Mouse (Mus musculus) CH12.LX (cell line): ENCODE results near the gene Rbbp5.

ENCODE experiments used
- CTCF ChIP-seq, 2 experiments: IDR thresholded peaks in 1 of 2; conservative IDR thresholded peaks in 1 of 2; 2 replicates each; pipeline ENCODE4 v1.5.1; 2011 to 2012; ENCODE audit warnings: low read depth in 2 of 2, low read length in 2 of 2, improper control_type of control experiment in 1 of 2, inconsistent platforms in 1 of 2, mild to moderate bottlenecking in 1 of 2, moderate library complexity in 1 of 2
- NELFE ChIP-seq: IDR thresholded peaks from 2 replicates; pipeline ENCODE4 v1.6.1; 2011; ENCODE audit warnings: low read depth, low read length, improper control_type of control experiment
- PAX5 ChIP-seq: IDR thresholded peaks from 2 replicates; pipeline ENCODE4 v1.6.1; 2012; ENCODE audit warnings: low read length, inconsistent platforms, mixed read lengths
- POLR2A ChIP-seq: IDR thresholded peaks from 2 replicates; pipeline ENCODE4 v1.6.1; 2011; ENCODE audit warnings: low read depth, mild to moderate bottlenecking, improper control_type of control experiment, low read length
- RAD21 ChIP-seq: IDR thresholded peaks from 2 replicates; pipeline ENCODE4 v1.6.1; 2011; ENCODE audit warnings: low read depth, mild to moderate bottlenecking, low read length, improper control_type of control experiment, moderate library complexity
- TBP ChIP-seq: conservative IDR thresholded peaks from 2 replicates; pipeline ENCODE4 v1.6.1; 2011; ENCODE audit warnings: low read depth, low read length, improper control_type of control experiment

- TF ChIP-seq POLR2A (no peak), CTCF (conservative IDR thresholded peaks at IDR 0.05 in 1 of 2, IDR thresholded peaks at IDR 0.05 in 1 of 2; ENCODE audit: low read depth in 2 of 2, low read length in 2 of 2) (no peak), RAD21 (no peak), TBP (no peak), NELFE (no peak), PAX5 (no peak)
Measured at GRCm38 (mm10) chr1:132436960-132437359, 40.2 kb upstream of the Rbbp5 start.
